Mouse (Mus musculus) forebrain, embryonic 13.5 days (tissue): ENCODE results near the gene Paqr3. TPM values are rescaled to one million over a fixed set of nuclear protein-coding genes. Genes with fewer than 3 reads are reported as not detected.

Experiments
- ATAC-seq: fragments of 200-750 bp; cut with Nextera tagmentation; 2 replicates; pipeline ENCODE4 v1.8.0; 2017
- H3K27ac ChIP-seq: fragments of 300-500 bp; sonication (generic); 2 replicates; pipeline ENCODE4 v1.5.1; 2015; ENCODE audit warnings: inconsistent platforms, mild to moderate bottlenecking, moderate library complexity
- H3K27me3 ChIP-seq: fragments of 300-500 bp; sonication (generic); 2 replicates; pipeline ENCODE4 v1.6.1; 2015; ENCODE audit warnings: mild to moderate bottlenecking, inconsistent platforms
- H3K36me3 ChIP-seq: fragments of 300-500 bp; sonication (generic); 2 replicates; pipeline ENCODE4 v1.6.1; 2015; ENCODE audit warnings: mild to moderate bottlenecking, inconsistent platforms; ENCODE audit not compliant: poor library complexity, severe bottlenecking
- H3K4me1 ChIP-seq: fragments of 300-500 bp; sonication (generic); 2 replicates; pipeline ENCODE4 v1.6.1; 2015; ENCODE audit warnings: inconsistent platforms
- H3K4me2 ChIP-seq: fragments of 300-500 bp; sonication (generic); 2 replicates; pipeline ENCODE4 v1.6.1; 2015; ENCODE audit warnings: inconsistent platforms, mild to moderate bottlenecking, moderate library complexity
- H3K4me3 ChIP-seq: fragments of 300-500 bp; sonication (generic); 2 replicates; pipeline ENCODE4 v1.5.1; 2015; ENCODE audit warnings: mild to moderate bottlenecking, inconsistent platforms
- H3K9ac ChIP-seq: fragments of 300-500 bp; sonication (generic); 2 replicates; pipeline ENCODE4 v1.6.1; 2015; ENCODE audit warnings: mild to moderate bottlenecking, inconsistent platforms
- H3K9me3 ChIP-seq: fragments of 300-500 bp; sonication (generic); replicated peaks from 2 replicates; pipeline ENCODE4 v1.6.1; 2016; ENCODE audit warnings: inconsistent platforms
- WGBS: fragments of 180-500 bp; shearing (Covaris S2); methylation state at CpG from one replicate; pipeline ENCODE4 v1.1.7; 2015; 5-methylcytosine and 5-hydroxymethylcytosine counted together
- polyA plus RNA-seq: library from polyadenylated mRNA; unstranded; fragments of >200 nt; fragmentation: Nextera tagmentation; extraction: Ambion mirVana; gene quantifications from 2 replicates; pipeline ENCODE4 v1.2.1, GENCODE M21; 2015

Gene Paqr3
- polyA plus RNA-seq, 1 experiment from 2014 or later, result 17.1 TPM

DNA sequence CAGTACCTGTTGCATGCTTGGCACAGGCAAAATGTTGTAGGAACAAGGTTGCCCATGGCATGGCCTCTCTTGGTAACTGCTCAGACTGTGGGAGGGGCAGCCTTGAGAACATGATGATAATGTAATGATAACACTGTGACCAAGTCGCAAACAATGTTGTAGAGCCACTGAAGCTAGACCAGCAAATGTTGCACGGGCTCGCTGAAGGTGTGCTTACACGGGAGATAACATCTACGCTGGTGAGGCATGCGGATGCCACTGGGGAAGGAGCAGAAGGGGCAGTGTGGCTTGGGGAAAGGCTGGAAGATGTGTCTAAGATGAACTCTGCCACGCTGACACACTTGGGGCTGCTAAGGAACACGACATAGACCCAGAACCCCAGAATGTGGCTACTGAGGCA lies 11.4 kb downstream of the Paqr3 start:
- Histone ChIP-seq H3K4me1 (no peaks in the 10 kb centered on the region), H3K4me2 (no peak overlapping the region), H3K36me3 (peaks cover 70% of the 10 kb centered on the region), H3K27ac (no peak overlapping the region), H3K9ac (no peak overlapping the region), H3K9me3 (no peaks in the 10 kb centered on the region), H3K27me3 (no peaks in the 10 kb centered on the region), H3K4me3 (no peak overlapping the region)
- WGBS, result 95% methylated on average over 8 of the region's 8 CpGs
- no peak for ATAC-seq

- peaks cover 73% of the 10 kb centered on the region for H3K36me3 ChIP-seq
Observed at GRCm38 (mm10) chr5:97097631-97098041, 13.8 kb downstream of the Paqr3 start.

GRCm38 (mm10) chr5:97095335-97095734 lies 16.1 kb downstream of the Paqr3 start:
- H3K9ac ChIP-seq, result no peak overlapping the region
- no peak overlapping the region for H3K27ac ChIP-seq
- H3K4me3 ChIP-seq, result no peak overlapping the region
- no peaks in the 10 kb centered on the region for H3K4me1 ChIP-seq
- no peak for ATAC-seq
- H3K9me3 ChIP-seq, result no peaks in the 10 kb centered on the region
- H3K27me3 ChIP-seq, result no peaks in the 10 kb centered on the region
- no peak overlapping the region for H3K4me2 ChIP-seq
- WGBS, result 80% methylated on average over 12 of the region's 13 CpGs
- peaks cover 54% of the 10 kb centered on the region for H3K36me3 ChIP-seq

More at GRCm38 (mm10) chr5:97097631-97098041, 13.8 kb downstream of the Paqr3 start:
- no peaks in the 10 kb centered on the region for H3K27me3 ChIP-seq
- H3K27ac ChIP-seq, result no peak overlapping the region
- no peaks in the 10 kb centered on the region for H3K4me1 ChIP-seq
- no peaks in the 10 kb centered on the region for H3K9me3 ChIP-seq
- peak; percentile 30; the same call in 1 of the 2 replicates for ATAC-seq
- H3K4me3 ChIP-seq, result no peak overlapping the region
- no peak overlapping the region for H3K4me2 ChIP-seq
- 77% methylated on average over 9 of the region's 9 CpGs for WGBS
- no peak overlapping the region for H3K9ac ChIP-seq

GRCm38 (mm10) chr5:97092970-97093369 lies 18.4 kb downstream of the Paqr3 start:
- WGBS, result 81% methylated on average over 8 of the region's 8 CpGs
- no peak for ATAC-seq

GRCm38 (mm10) chr5:97090034-97090784 lies 21.2 kb downstream of the Paqr3 start:
- ATAC-seq, result peak; percentile 36; the same call in 1 of the 2 replicates
- Histone ChIP-seq H3K9me3 (no peaks in the 10 kb centered on the region), H3K4me2 (no peak overlapping the region), H3K9ac (no peak overlapping the region), H3K36me3 (peaks cover 45% of the 10 kb centered on the region), H3K27ac (no peak overlapping the region), H3K4me1 (0 out of 2 replicates have a peak, but pooled peaks cover 5% of the 10 kb centered on the region), H3K4me3 (no peak overlapping the region), H3K27me3 (no peaks in the 10 kb centered on the region)
- 57% methylated on average over 6 of the region's 6 CpGs for WGBS

More at GRCm38 (mm10) chr5:97092970-97093369, 18.4 kb downstream of the Paqr3 start:
- H3K9ac ChIP-seq, result no peak overlapping the region
- no peak overlapping the region for H3K4me3 ChIP-seq
- H3K4me2 ChIP-seq, result no peak overlapping the region
- no peaks in the 10 kb centered on the region for H3K9me3 ChIP-seq
- peaks cover 41% of the 10 kb centered on the region for H3K36me3 ChIP-seq
- H3K4me1 ChIP-seq, result 0 out of 2 replicates have a peak, but pooled peaks cover 5% of the 10 kb centered on the region
- H3K27me3 ChIP-seq, result no peaks in the 10 kb centered on the region
- H3K27ac ChIP-seq, result no peak overlapping the region

DNA sequence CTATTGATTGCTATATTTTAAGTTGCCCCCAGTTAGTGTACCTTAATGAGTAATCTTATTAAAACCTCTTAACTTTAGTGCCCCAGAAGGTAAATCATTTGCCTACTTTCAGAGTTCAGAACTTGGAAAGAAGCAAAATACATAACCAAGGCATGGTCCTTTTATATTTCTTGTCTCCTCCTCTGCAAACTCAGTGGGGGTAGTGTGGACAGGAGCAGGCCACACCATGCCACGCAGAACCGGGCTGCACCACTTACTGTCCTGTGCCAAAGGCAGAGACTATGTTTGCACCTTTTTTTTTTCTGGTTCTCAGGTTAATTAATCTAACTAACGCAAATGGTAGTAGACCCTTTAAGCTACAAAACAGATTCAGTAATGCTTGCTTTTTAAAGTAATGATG lies 22.0 kb downstream of the Paqr3 start:
- peaks cover 46% of the 10 kb centered on the region for H3K36me3 ChIP-seq
- 84% methylated on average over 3 of the region's 3 CpGs for WGBS

DNA sequence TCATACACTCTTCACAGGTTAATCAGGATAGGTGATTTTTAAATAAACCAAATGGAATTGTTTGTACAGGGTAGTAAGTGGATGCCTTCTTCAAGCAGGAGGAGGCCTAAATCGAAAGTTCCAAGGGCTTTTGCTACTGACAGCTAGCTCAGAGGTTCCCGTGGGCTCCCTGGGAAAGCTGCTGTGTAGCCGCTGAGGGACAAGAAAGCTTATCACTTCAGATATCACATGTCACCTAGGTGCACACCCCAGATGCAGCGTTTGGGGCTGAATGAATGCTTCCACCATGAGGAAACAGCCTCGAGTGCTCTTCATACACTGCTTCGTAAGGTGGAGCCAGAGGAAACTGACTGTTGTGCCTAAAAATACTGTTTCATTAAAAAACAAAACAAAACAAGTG lies 23.2 kb downstream of the Paqr3 start:
- H3K9me3 ChIP-seq, result no peaks in the 10 kb centered on the region
- no peaks in the 10 kb centered on the region for H3K27me3 ChIP-seq
- H3K4me1 ChIP-seq, result 0 out of 2 replicates have a peak, but pooled peaks cover 5% of the 10 kb centered on the region
- H3K36me3 ChIP-seq, result peaks cover 58% of the 10 kb centered on the region
- no peak overlapping the region for H3K4me2 ChIP-seq
- 90% methylated on average over 6 of the region's 6 CpGs for WGBS
- H3K4me3 ChIP-seq, result no peak overlapping the region
- ATAC-seq, result no peak
- no peak overlapping the region for H3K9ac ChIP-seq
- H3K27ac ChIP-seq, result no peak overlapping the region

More for the DNA sequence above, 22.0 kb downstream of the Paqr3 start:
- Histone ChIP-seq H3K4me2 (no peak overlapping the region), H3K27me3 (no peaks in the 10 kb centered on the region), H3K4me3 (no peak overlapping the region), H3K9me3 (no peaks in the 10 kb centered on the region), H3K27ac (no peak overlapping the region), H3K4me1 (0 out of 2 replicates have a peak, but pooled peaks cover 5% of the 10 kb centered on the region), H3K9ac (no peak overlapping the region)
- ATAC-seq, result no peak

- no peak for ATAC-seq
- no peak overlapping the region for H3K9ac ChIP-seq
- 0 out of 2 replicates have a peak, but pooled peaks cover 5% of the 10 kb centered on the region for H3K4me1 ChIP-seq
- H3K36me3 ChIP-seq, result peaks cover 58% of the 10 kb centered on the region
- H3K27me3 ChIP-seq, result no peaks in the 10 kb centered on the region
- H3K9me3 ChIP-seq, result no peaks in the 10 kb centered on the region
- no peak overlapping the region for H3K27ac ChIP-seq
- WGBS, result 94% methylated on average over 16 of the region's 16 CpGs
- H3K4me3 ChIP-seq, result no peak overlapping the region
- H3K4me2 ChIP-seq, result no peak overlapping the region
Observed at GRCm38 (mm10) chr5:97087746-97088145, 23.6 kb downstream of the Paqr3 start.

GRCm38 (mm10) chr5:97087030-97087630 lies 24.3 kb downstream of the Paqr3 start:
- 91% methylated on average over 24 of the region's 24 CpGs for WGBS
- Histone ChIP-seq H3K4me2 (no peak overlapping the region), H3K27ac (no peak overlapping the region), H3K4me1 (0 out of 2 replicates have a peak, but pooled peaks cover 5% of the 10 kb centered on the region), H3K27me3 (no peaks in the 10 kb centered on the region), H3K9me3 (no peaks in the 10 kb centered on the region), H3K9ac (no peak overlapping the region), H3K4me3 (no peak overlapping the region), H3K36me3 (peaks cover 59% of the 10 kb centered on the region)
- no peak for ATAC-seq

GRCm38 (mm10) chr5:97085071-97085470 lies 26.3 kb downstream of the Paqr3 start:
- ATAC-seq, result no peak
- Histone ChIP-seq H3K4me2 (no peak overlapping the region), H3K4me1 (0 out of 2 replicates have a peak, but pooled peaks cover 4% of the 10 kb centered on the region), H3K27me3 (no peaks in the 10 kb centered on the region), H3K9me3 (no peaks in the 10 kb centered on the region), H3K27ac (no peak overlapping the region), H3K36me3 (peaks cover 59% of the 10 kb centered on the region), H3K9ac (no peak overlapping the region), H3K4me3 (no peak overlapping the region)
- WGBS, result 92% methylated on average over 6 of the region's 6 CpGs

DNA sequence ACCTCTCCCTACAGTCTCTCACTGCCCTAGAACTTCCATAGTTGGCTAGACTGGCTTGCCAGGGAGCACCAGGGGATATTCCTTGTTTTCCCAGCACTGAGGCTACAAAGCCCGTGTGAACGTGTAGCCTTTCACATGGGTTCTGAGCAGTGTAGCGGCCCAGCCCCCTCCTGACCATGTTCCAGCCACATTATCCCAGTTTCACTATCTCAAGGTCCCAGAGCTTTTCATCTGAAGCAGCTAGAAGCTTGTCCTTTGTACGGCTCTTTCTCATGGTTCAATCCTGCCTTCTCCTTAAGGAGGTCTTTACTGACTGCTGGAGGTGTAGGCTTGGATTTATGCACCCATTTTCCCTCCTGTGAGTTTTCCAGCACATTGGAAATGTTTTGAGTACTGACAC lies 26.9 kb downstream of the Paqr3 start:
- H3K9ac ChIP-seq, result no peak overlapping the region
- WGBS, result 91% methylated on average over 4 of the region's 4 CpGs
- no peak for ATAC-seq
- no peak overlapping the region for H3K4me3 ChIP-seq
- no peaks in the 10 kb centered on the region for H3K4me1 ChIP-seq
- no peak overlapping the region for H3K27ac ChIP-seq
- no peak overlapping the region for H3K4me2 ChIP-seq
- H3K27me3 ChIP-seq, result no peaks in the 10 kb centered on the region
- H3K9me3 ChIP-seq, result no peaks in the 10 kb centered on the region
- peaks cover 56% of the 10 kb centered on the region for H3K36me3 ChIP-seq

- Histone ChIP-seq H3K27me3 (no peaks in the 10 kb centered on the region), H3K9me3 (no peaks in the 10 kb centered on the region), H3K4me2 (no peak overlapping the region), H3K36me3 (peaks cover 56% of the 10 kb centered on the region), H3K27ac (no peak overlapping the region), H3K4me3 (no peak overlapping the region), H3K9ac (no peak overlapping the region), H3K4me1 (no peaks in the 10 kb centered on the region)
- ATAC-seq, result no peak
- WGBS, result 92% methylated on average over 6 of the region's 6 CpGs
Observed at GRCm38 (mm10) chr5:97083701-97084100, 27.7 kb downstream of the Paqr3 start.
